Mouse (Mus musculus): Measurements from ENCODE around the gene Gm20388. TPM values are rescaled to one million over a fixed set of nuclear protein-coding genes. Genes with fewer than 3 reads are reported as not detected.

Gene Gm20388
- polyA plus RNA-seq, 1 experiment from 2014 or later, result not detected

DNA sequence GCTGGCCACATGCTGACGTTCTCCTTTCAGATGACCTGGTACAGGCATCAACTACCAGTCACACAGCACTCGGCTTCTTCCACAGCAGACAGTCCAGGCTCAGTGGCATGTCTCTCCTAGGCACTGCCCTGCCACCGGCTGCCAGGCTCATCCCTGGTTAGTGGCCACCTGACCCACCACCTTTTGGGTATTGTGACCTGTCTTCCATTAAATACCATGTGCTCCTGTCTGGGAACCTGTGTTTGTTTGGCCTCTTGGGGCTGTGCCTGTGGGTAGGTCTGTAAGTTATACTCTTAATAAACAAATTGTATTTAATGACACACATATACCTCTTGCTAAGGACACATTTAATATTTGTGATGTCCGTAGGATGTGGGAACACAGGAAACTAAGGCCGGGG lies 460.5 kb downstream of the Gm20388 start:
- Histone ChIP-seq H3K27me3 (ENCODE audit: control insufficient read depth, insufficient read depth, low read length) (no peaks in the 10 kb centered on the region), H3K4me1 (replicated peaks; ENCODE audit: control insufficient read depth, insufficient read depth) (peaks cover 22% of the 10 kb centered on the region), H3K9me3 (ENCODE audit: control insufficient read depth, low read length) (no peaks in the 10 kb centered on the region), H3K9ac (ENCODE audit: low read length) (no peak overlapping the region), H3K4me2 (replicated peaks; ENCODE audit: low read depth) (no peak overlapping the region), H3K4me3 (ENCODE audit: low read depth, low read length) (no peak overlapping the region), H3K27ac (replicated peaks) (no peak overlapping the region), H3K36me3 (ENCODE audit: control insufficient read depth, insufficient read depth, low read length) (no peaks in the 10 kb centered on the region)
- ATAC-seq (ENCODE audit: low FRiP score, low TSS enrichment) (no peak), DNase-seq (ENCODE audit: low spot score) (no peak)
- no peak for TF ChIP-seq CTCF (IDR thresholded peaks at IDR 0.05; ENCODE audit: low read depth)
- TF ChIP-seq EP300 (optimal IDR thresholded peaks at IDR 0.05), result no peak
- WGBS, result 79% methylated on average over 5 of the region's 5 CpGs

DNA sequence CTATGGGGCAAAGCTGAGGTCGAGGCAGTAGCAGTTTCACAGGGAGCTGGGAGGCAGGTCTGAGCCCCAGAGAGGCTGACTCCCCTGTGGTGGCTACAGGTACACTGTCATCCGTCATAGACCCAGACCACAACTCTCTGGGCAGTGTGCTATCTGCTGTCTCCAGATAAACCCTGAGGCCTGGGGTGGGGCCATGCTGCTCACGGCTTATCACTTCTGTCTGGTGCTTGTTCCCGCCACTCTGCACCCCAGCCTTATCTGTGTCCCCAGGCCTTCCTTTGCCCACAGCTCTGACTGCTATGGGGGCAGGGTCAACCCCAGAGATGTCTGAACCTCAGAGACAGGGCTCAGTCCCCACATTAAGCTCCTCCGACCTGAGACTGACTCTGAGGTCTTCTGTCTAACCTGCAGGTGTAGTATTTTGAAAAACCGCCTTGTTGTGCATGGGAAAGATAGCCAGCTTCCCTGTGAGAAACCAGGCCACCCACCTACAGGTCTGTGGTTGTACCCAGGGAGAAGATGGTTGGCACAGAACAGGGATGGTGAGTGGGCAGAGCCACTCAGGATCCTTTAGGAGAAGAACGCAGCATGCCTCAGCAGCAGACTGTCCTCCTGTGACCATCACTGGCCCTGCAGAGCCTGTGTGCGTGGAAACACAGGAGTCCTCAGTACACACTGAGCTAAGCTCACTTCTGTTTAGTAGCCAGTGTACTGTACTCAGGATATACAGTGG lies 461.2 kb downstream of the Gm20388 start:
- H3K27ac ChIP-seq (replicated peaks), result no peak overlapping the region
- no peak overlapping the region for H3K4me2 ChIP-seq (replicated peaks; ENCODE audit: low read depth)
- no peak for DNase-seq (ENCODE audit: low spot score)
- no peak for ATAC-seq (ENCODE audit: low FRiP score, low TSS enrichment)
- H3K9me3 ChIP-seq (ENCODE audit: control insufficient read depth, low read length), result no peaks in the 10 kb centered on the region
- WGBS, result 62% methylated on average over 8 of the region's 8 CpGs
- TF ChIP-seq CTCF (IDR thresholded peaks at IDR 0.05; ENCODE audit: low read depth) (no peak), EP300 (optimal IDR thresholded peaks at IDR 0.05) (no peak)
- no peak overlapping the region for H3K9ac ChIP-seq (ENCODE audit: low read length)
- H3K36me3 ChIP-seq (ENCODE audit: control insufficient read depth, insufficient read depth, low read length), result no peaks in the 10 kb centered on the region
- H3K4me1 ChIP-seq (replicated peaks; ENCODE audit: control insufficient read depth, insufficient read depth), result peaks cover 22% of the 10 kb centered on the region
- H3K4me3 ChIP-seq (ENCODE audit: low read depth, low read length), result no peak overlapping the region
- H3K27me3 ChIP-seq (ENCODE audit: control insufficient read depth, insufficient read depth, low read length), result no peaks in the 10 kb centered on the region

DNA sequence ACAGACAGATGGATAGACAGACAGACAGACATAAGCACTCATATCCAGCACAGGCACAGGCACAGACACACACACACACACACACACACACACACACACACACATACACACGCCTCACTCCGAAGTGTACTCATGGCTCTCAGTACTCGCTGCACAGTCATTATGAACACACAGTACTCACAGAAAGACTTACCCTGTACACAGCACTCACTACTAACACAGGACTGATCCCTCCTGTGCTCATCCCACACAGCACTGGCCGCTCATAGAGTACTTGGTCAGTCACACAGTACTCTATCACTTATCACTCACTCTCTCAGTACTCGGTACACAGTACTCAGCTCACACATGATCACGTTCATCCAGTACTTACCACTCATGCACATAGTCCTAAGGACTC lies 462.0 kb downstream of the Gm20388 start:
- Histone ChIP-seq H3K4me1 (replicated peaks; ENCODE audit: control insufficient read depth, insufficient read depth) (peaks cover 22% of the 10 kb centered on the region), H3K4me2 (replicated peaks; ENCODE audit: low read depth) (no peak overlapping the region), H3K4me3 (ENCODE audit: low read depth, low read length) (no peak overlapping the region), H3K36me3 (ENCODE audit: control insufficient read depth, insufficient read depth, low read length) (no peaks in the 10 kb centered on the region), H3K9ac (ENCODE audit: low read length) (no peak overlapping the region), H3K9me3 (ENCODE audit: control insufficient read depth, low read length) (no peaks in the 10 kb centered on the region), H3K27me3 (ENCODE audit: control insufficient read depth, insufficient read depth, low read length) (no peaks in the 10 kb centered on the region), H3K27ac (replicated peaks) (no peak overlapping the region)
- DNase-seq (ENCODE audit: low spot score), result no peak
- no peak for TF ChIP-seq CTCF (IDR thresholded peaks at IDR 0.05; ENCODE audit: low read depth)
- TF ChIP-seq EP300 (optimal IDR thresholded peaks at IDR 0.05), result no peak
- 90% methylated on average over 6 of the region's 6 CpGs for WGBS
- no peak for ATAC-seq (ENCODE audit: low FRiP score, low TSS enrichment)

DNA sequence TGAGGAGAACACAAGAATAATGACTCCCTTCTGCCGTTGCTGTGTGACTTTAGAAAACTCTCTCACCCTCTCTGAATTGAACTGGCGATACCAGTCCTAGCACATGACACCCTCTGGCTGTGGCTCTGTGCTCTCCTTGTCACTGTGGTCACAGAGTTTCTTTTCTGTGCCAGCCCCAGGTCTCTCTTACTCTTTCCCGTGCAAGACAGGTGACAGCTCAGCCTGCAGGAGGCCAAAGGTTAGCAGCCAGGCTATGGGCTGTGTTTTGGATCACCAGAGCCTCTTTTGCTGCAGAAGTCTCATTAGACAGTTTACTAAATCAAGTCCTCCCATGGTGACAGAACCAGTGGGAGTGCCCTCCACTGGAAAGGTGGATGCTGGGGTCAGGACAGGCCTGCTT lies 463.0 kb downstream of the Gm20388 start:
- no peaks in the 10 kb centered on the region for H3K36me3 ChIP-seq (ENCODE audit: control insufficient read depth, insufficient read depth, low read length)
- H3K27ac ChIP-seq (replicated peaks), result peak overlapping the region; percentile 77
- no peaks in the 10 kb centered on the region for H3K9me3 ChIP-seq (ENCODE audit: control insufficient read depth, low read length)
- WGBS, result 51% methylated on average over 3 of the region's 3 CpGs
- no peak for ATAC-seq (ENCODE audit: low FRiP score, low TSS enrichment)
- H3K4me3 ChIP-seq (ENCODE audit: low read depth, low read length), result no peak overlapping the region
- DNase-seq (ENCODE audit: low spot score), result no peak
- peaks cover 22% of the 10 kb centered on the region for H3K4me1 ChIP-seq (replicated peaks; ENCODE audit: control insufficient read depth, insufficient read depth)
- no peak for TF ChIP-seq CTCF (IDR thresholded peaks at IDR 0.05; ENCODE audit: low read depth)
- TF ChIP-seq EP300 (optimal IDR thresholded peaks at IDR 0.05), result no peak
- no peaks in the 10 kb centered on the region for H3K27me3 ChIP-seq (ENCODE audit: control insufficient read depth, insufficient read depth, low read length)
- no peak overlapping the region for H3K9ac ChIP-seq (ENCODE audit: low read length)
- no peak overlapping the region for H3K4me2 ChIP-seq (replicated peaks; ENCODE audit: low read depth)

DNA sequence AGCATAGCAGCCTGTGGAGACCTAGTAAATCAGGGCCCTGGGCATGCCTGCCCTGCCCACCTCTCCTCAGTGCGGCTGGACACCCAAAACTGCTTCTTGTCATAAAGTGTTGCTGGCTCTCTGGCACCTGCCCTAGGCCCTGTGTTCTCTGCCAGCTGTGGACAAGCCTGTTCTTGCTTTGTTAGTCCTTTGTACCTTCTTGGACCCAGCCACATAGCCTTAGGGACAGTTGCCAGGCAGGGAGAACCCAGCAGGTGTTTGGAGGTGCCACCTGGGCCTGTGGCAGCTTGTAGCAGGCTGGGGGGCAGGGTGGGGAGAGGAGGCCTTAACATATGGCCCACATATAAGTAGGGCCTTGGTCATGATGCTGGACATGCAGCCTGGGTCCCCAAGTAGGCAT lies 463.4 kb downstream of the Gm20388 start:
- TF ChIP-seq CTCF (IDR thresholded peaks at IDR 0.05; ENCODE audit: low read depth), result no peak
- no peak for TF ChIP-seq EP300 (optimal IDR thresholded peaks at IDR 0.05)
- no peaks in the 10 kb centered on the region for H3K9me3 ChIP-seq (ENCODE audit: control insufficient read depth, low read length)
- no peak overlapping the region for H3K4me3 ChIP-seq (ENCODE audit: low read depth, low read length)
- DNase-seq (ENCODE audit: low spot score), result no peak
- ATAC-seq (ENCODE audit: low FRiP score, low TSS enrichment), result no peak
- H3K4me1 ChIP-seq (replicated peaks; ENCODE audit: control insufficient read depth, insufficient read depth), result peaks cover 19% of the 10 kb centered on the region
- H3K36me3 ChIP-seq (ENCODE audit: control insufficient read depth, insufficient read depth, low read length), result no peaks in the 10 kb centered on the region
- no peaks in the 10 kb centered on the region for H3K27me3 ChIP-seq (ENCODE audit: control insufficient read depth, insufficient read depth, low read length)
- H3K27ac ChIP-seq (replicated peaks), result peak overlapping the region; percentile 77
- WGBS, result 58% methylated on average over 1 of the region's 1 CpGs
- no peak overlapping the region for H3K4me2 ChIP-seq (replicated peaks; ENCODE audit: low read depth)
- H3K9ac ChIP-seq (ENCODE audit: low read length), result peak overlapping the region; percentile 23; the same call in 1 of the 2 replicates

DNA sequence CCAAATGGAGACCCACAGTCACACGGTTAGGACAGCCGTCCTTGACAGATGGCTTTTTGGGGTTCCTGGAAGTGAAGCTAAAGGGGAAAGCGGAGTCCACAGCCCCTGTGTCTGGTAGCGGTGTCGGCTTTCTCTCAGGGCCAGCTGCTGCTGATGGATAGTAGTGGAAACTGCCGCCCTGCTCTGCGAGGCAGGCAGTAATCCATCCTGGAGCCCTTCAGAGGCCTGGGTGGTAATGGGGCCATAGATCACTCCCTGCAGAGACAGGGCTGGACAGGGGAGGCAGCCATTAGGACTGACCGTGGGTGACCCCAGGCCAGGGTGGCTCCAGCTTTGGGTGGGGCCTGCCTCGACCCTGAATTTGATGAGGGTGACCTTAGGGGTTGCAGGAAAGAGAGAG lies 463.9 kb downstream of the Gm20388 start:
- Histone ChIP-seq H3K4me3 (ENCODE audit: low read depth, low read length) (no peak overlapping the region), H3K9me3 (ENCODE audit: control insufficient read depth, low read length) (no peaks in the 10 kb centered on the region), H3K4me1 (replicated peaks; ENCODE audit: control insufficient read depth, insufficient read depth) (peaks cover 18% of the 10 kb centered on the region), H3K9ac (ENCODE audit: low read length) (0 out of 2 replicates have a peak overlapping the region, but pooled peaks have one; percentile 23), H3K4me2 (replicated peaks; ENCODE audit: low read depth) (no peak overlapping the region), H3K27ac (replicated peaks) (peak overlapping the region; percentile 77), H3K27me3 (ENCODE audit: control insufficient read depth, insufficient read depth, low read length) (no peaks in the 10 kb centered on the region), H3K36me3 (ENCODE audit: control insufficient read depth, insufficient read depth, low read length) (no peaks in the 10 kb centered on the region)
- 37% methylated on average over 9 of the region's 9 CpGs for WGBS
- no peak for DNase-seq (ENCODE audit: low spot score)
- TF ChIP-seq EP300 (optimal IDR thresholded peaks at IDR 0.05) (no peak), CTCF (IDR thresholded peaks at IDR 0.05; ENCODE audit: low read depth) (no peak)
- ATAC-seq (ENCODE audit: low FRiP score, low TSS enrichment), result no peak
